Mouse (Mus musculus): ENCODE measurements around the gene Slc31a1.
A peak's percentile ranks its signal among the peaks of the same experiment; 100 is the strongest.

Slc31a1 gene

GRCm38 (mm10) chr4:62360088-62360804 is at the start of gene Slc31a1, which contains the start of gene Fkbp15:
Gene Slc31a1 (plus strand): TSS chr4:62360727.
Gene Fkbp15 (minus strand): TSS chr4:62360548.
- peak; percentile 87 to 95 for DNase-seq (ENCODE audit: low spot score in 2 of 2)

- no peak for DNase-seq (ENCODE audit: low spot score in 2 of 2)
Measured at GRCm38 (mm10) chr4:62312821-62313220, 47.7 kb upstream of the Slc31a1 start.

DNA sequence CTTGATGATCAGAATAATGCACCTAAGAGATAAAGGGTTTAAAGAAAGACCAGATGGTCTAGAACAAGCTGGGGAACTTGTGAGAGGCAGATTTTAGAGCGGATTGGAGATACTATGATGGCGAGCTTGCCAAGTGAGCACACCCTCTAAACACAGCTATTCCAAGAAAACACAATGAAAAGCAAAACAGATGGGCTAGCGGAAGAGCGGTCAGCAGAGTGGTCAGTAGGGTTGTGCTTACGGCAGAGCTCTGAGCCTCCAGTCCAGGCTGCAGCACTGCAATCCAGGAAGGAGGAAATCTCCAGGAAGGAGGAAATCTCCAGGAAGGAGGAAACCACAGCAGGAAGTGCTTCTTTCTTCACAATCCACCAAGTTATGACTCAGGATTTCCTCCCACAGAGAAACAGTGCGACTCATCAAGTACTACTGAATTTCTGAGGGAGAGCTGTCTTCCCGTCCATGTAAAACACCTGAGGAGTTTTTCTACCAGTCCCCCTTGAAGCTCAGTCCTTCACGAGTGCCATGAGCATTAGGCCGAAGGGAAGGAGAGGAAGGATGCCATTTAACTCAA is 46.8 kb upstream of the Slc31a1 start:
- DNase-seq (ENCODE audit: low spot score in 2 of 2), result no peak

- DNase-seq (ENCODE audit: low spot score in 2 of 2), result no peak
Measured at GRCm38 (mm10) chr4:62314516-62314915, 46.0 kb upstream of the Slc31a1 start.

DNA sequence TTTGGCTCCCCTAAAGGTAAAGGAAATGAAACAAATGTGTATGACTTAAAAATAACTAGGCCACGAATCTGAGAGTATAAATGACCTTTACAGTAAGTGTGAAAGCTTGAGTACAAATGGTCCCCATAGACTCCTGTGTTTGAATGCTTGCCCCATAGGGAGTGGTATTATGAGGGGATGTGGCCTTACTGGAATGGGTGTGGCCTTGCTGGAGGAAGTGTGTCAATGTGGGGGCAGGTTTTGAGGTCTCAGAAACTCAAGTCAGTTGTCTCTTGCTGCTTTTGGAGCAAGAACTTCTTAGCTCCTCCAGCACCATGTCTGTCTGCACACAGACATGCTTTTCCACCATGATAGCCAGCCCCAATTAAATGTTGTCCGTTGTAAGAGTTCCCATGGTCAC is 44.1 kb upstream of the Slc31a1 start:
- no peak for DNase-seq (ENCODE audit: low spot score in 2 of 2)

DNA sequence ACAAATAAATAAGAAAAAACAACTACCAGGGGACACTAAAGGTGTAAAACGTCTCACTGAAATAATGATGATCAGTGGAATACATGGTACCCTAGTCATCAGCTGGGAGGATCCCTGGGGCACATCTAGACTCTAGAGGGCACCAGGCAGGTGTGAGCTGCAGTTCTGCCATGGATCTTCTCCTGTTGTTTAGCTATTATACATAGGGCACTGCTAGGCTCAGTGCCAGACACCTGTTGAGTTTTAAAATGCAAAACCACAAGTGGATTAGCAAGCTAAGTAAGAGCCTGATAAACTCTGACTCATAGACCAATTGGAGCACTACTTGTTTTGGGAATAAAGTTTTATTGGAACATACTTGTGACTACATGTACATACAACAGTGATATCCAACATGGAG is 42.2 kb upstream of the Slc31a1 start:
- DNase-seq (ENCODE audit: low spot score in 2 of 2), result no peak

DNA sequence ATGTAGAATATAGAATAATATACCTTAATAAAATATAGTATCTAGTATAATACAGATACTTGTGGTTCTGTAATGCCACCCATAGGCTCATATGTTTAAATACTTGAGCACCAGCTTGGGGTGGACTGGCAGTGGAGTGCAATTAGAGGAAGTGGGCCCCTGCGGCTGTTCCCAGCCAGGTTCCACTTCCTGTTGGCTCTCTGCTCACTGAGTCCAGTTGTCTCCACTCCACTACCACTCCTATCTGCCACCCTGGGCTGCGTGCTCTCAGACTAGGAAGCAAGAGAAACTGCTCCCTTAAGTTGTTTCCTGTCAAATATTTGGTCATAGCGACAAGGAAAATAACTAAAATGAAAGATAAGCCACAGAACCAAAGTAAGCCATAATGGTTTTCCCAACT is 37.8 kb upstream of the Slc31a1 start:
- DNase-seq (ENCODE audit: low spot score in 2 of 2), result no peak

DNA sequence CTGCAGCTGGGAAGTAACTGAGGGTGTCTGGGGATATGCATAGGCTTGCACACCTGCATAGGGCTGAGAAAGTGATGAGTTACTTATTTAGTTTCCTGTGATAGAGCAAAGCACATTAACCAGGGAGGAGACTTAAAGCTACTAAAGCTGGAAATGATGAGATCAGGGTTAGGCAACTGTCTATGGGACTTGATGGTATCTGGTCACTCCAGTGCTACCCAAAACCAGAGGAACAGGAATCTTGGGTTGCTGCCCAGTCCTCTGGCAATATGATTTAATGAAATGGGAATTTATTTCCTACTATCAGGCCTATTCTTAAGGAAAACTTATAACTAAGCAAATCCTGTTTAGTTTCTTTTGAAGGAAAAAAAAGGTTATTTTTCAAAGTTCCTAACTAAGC is 34.4 kb upstream of the Slc31a1 start:
- no peak for DNase-seq (ENCODE audit: low spot score in 2 of 2)

- DNase-seq (ENCODE audit: low spot score in 2 of 2), result no peak
Measured at GRCm38 (mm10) chr4:62328941-62329660, 31.4 kb upstream of the Slc31a1 start.

GRCm38 (mm10) chr4:62331977-62332376 is 28.6 kb upstream of the Slc31a1 start:
- DNase-seq (ENCODE audit: low spot score in 2 of 2), result no peak

GRCm38 (mm10) chr4:62338536-62338935 is 22.0 kb upstream of the Slc31a1 start:
- DNase-seq (ENCODE audit: low spot score in 2 of 2), result no peak

DNA sequence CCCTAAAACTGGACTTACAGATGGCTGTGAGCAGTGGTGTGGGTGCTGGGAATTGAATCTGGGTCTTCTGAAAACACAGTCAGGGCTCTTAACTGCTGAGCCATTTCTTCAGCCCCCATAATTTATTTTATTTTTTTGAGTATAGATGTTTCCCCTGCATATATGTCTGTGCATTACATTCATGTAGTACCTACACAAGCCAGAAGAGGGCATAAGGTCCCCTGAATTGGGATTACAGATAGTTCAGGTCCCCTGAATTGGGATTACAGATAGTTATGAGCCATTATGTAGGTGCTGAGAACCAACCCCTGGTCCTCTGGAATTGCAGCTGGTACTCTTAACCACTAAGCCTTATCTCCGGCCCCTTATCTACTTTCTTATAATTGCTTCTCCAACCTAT is 16.5 kb upstream of the Slc31a1 start:
- no peak for DNase-seq (ENCODE audit: low spot score in 2 of 2)

DNA sequence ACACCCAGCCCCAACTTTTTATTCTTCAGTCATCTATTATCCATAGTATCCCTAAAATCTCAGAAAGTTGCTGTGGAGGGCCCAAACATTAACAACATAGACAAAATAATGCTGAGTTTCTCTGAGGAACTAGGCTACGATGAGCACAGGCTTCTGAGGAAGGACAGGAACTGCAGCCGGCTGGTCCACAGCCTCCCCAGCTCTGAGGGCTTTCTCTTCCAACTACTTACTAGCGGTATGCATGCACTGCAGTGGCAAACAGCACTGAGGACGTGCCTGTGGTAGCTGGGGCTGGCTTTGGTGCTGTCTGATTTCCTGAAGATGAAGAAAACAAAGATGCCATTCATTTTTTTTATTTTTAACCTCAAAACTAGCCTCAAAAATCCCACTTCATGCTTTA is 14.7 kb upstream of the Slc31a1 start:
- no peak for DNase-seq (ENCODE audit: low spot score in 2 of 2)

GRCm38 (mm10) chr4:62347605-62348328 is 12.8 kb upstream of the Slc31a1 start:
- DNase-seq (ENCODE audit: low spot score in 2 of 2), result no peak

- DNase-seq (ENCODE audit: low spot score in 2 of 2), result no peak
Measured at GRCm38 (mm10) chr4:62348329-62348705, 12.2 kb upstream of the Slc31a1 start.

DNA sequence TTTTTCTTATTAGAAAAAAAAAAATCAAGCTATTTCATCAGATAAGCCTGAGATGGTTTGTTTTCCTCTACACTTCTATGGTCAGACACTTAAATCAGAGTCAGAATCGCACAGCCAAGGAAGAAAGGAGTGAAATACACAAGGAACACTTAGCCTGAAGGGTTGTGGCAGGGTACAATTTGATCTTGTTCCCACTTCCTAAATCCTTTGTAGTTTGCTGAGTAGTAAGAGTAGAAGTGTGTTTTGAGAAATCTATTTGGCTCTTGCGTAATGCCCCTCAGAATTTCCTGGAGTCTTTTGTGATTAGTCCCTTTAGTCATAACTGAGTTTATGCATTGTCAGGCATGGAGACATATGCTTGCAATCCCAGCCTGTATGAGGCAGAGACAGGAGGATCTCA is 11.2 kb upstream of the Slc31a1 start:
- DNase-seq (ENCODE audit: low spot score in 2 of 2), result no peak

DNA sequence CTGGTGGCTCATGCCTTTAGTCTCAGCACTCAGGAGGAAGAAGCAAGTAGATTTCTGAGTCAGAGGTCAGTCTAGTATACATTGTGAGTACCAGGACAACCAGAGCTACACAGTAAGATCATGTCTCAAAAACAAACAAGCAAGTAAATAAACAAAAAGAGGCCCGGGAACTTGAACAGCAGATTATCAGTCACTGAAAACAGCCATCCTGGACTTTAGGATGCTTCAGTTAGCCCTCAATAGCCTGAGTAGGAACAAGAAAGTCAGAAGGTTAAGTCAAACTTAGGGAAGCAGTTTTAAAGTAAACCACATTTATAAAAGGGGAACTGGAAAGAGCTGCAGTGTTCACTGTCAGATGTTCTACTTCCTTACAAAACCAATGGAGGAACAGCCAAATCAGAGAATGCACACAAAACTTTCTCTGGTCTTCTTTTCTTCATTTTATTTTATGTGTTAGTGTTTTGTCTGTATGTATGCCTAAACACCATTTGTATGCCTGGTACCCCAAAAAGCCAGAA is 2.8 kb upstream of the Slc31a1 start:
- no peak for DNase-seq (ENCODE audit: low spot score in 2 of 2)

GRCm38 (mm10) chr4:62359256-62359775 is 1.2 kb upstream of the Slc31a1 start:
- DNase-seq (ENCODE audit: low spot score in 2 of 2), result no peak

DNA sequence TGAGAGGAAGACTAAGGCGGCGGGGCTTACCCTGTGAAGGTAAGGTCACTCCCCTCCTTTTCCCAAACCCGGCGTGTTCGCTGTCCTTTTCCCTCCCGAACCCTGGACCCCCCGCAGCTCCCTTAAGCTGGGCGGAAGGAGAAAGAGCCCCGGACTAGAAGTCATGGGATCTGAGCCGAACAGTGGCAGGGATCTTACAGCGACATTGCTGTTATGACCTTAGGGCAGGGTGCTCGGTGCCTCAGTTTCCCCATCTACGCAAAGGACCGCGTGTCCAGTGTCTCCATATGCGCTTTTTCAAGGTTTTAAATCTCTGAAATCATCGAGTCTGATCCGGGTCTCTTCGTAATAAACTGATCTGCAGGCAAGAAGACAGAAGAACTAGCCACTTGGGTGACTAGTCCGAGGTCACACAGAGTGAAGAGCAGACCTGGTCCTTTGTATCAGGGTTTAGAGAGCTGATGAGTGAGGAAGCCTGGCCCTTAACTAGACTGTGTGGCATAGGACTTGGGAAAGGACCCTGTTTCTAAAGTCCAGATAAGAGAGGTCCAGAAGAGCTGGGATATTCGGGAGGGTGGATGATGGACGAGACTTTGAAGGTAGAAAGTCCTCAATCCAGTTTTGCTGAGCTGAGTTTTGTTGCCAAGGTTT is 403 bp downstream of the Slc31a1 start:
- peak in 1 of 2 experiments; percentile 3 for DNase-seq (ENCODE audit: low spot score in 2 of 2)

GRCm38 (mm10) chr4:62361571-62361970 is 1.0 kb downstream of the Slc31a1 start:
- no peak for DNase-seq (ENCODE audit: low spot score in 2 of 2)

GRCm38 (mm10) chr4:62361997-62362396 is 1.5 kb downstream of the Slc31a1 start:
- no peak for DNase-seq (ENCODE audit: low spot score in 2 of 2)

Measured in cerebellum, postnatal 4 days (tissue).